Mouse (Mus musculus): Measurements from ENCODE around the gene Gm49383.
A peak's percentile ranks its signal among the peaks of the same experiment; 100 is the strongest.

Gm49383 gene

DNA sequence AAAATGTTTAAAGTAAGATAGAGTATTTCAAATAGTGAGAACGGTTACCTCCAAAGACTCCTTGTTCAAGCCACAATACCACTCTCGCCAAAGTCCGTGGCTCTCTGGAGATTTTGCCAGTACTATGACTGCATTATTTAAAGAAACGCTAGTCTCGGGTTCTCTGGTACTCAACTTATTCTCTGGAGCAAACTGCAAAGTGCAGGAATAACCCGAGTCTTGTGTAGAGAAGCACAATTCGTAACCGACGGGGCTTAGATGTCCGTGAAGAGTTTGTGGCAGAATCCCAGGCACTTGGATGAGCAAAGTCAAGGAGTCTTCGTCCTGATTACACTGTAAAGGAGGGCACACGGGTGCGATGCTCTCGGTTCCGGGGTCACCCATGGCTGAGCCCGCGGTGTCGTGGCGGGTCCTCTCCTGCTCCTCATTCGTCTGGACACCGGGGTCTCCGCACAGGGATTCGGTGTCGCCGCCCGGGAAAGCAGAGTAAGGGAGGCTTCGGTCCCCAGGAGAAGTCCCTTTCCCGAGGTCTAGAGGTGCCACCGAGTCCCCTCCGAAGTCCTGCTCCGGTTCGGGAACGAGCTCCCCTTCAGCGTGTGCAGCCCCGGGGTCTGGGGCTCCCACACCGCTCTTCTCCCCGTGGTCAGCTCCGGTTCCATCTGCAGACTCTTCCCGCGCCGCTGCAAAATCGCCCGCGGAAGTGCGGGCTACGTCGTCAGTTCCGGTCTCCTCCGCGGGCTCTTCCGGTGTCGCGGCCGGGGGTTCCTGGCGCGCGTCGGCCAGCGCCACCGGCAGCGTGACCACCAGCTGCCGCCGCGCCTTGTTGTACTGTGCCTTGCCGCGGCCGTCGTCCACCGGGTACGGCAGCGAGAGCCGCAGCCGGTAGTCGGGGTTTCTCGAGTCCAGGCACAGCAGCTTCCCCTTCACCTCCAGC, at the start of gene Gm49383:
Gene Gm49383, minus strand, starts transcription at position 661 of the 934 bp plus-strand sequence.
- DNase-seq, result peak; percentile 97

DNA sequence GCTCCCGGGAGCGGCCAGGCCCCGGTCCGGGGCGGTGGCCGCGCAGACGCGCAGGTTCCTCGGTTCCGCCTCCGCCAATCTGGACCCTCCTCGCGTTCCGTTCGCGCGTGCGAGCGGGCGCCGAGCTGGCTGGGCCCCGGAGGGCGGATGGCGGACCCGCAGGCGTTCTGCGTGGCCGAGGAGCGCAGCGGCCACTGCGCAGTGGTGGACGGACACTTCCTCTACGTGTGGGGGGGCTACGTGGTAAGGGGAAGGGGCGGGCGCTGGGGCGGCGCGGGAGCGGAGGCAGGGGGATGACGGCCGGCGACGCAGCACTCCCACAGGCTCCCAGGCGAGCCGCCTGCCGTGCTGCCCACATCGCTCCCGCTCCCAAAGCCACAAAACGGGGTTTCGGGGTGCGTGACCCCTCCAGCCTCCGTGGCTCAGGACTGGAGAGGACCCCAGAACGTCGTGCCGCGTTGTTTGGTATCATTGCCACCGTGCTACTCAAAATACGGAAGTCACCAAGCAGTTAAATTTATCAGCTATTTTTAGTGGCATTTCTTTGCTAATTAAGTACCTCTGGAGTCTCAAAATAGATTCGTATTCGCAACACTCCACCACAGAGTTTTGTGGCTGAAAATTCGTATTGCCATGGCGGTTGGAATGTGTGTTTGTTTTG, 45.0 kb upstream of the Gm49383 start:
- peak; percentile 98 for DNase-seq

- DNase-seq, result no peak
These were observed 44.5 kb upstream of the Gm49383 start for GRCm38 (mm10) chr12:69241405-69241770.

GRCm38 (mm10) chr12:69240876-69241275, 44.0 kb upstream of the Gm49383 start, which contains the start of gene Klhdc1:
Gene Klhdc1, plus strand, starts transcription at chr12:69241176.
- DNase-seq, result no peak

DNA sequence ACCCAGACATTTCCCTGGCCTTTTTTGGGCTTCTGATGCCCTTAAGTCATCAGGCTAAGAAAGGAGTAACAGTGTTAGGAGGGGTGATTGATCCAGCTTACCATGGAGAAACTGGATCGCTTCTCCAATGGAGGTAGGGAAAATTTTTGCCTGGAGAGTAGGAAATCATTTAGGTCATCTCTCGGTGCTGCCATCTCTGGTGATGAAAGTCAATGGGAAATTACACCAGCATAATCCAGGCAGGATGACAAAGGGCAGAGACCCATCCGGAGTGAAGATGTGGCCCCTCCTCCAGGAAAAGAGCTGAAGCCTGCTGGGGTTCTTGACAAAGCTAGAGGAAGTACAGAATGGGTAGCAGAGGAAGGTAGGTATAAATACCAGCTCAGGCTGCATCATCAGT, 41.4 kb upstream of the Gm49383 start:
- no peak for DNase-seq

- no peak for DNase-seq
These were observed 38.9 kb upstream of the Gm49383 start for GRCm38 (mm10) chr12:69235782-69236181.

DNA sequence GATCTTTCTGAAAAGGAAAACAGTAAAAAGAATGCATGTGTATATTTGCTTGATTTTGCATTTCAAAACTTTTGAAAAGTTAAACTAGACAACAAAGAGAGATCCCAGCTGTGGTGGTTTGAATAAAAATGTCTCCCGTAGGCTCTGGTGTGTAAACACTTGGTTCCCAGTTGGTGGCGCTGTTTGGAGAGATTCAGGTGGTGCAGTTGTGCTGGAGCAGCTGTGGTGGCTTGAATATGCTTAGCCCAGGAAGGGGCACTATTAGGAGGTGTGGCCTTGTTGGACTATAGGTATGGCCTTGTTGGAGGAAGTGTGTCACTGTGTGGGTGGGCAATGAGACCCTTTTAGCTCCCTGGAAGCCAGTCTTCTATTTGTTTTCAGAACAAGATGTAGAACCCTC, 32.3 kb upstream of the Gm49383 start:
- DNase-seq, result no peak

- DNase-seq, result peak; percentile 99
These were observed 31.0 kb upstream of the Gm49383 start, which contains the start of gene Pole2 for GRCm38 (mm10) chr12:69227776-69228466. Gene Pole2, minus strand, starts transcription at chr12:69228195.

DNA sequence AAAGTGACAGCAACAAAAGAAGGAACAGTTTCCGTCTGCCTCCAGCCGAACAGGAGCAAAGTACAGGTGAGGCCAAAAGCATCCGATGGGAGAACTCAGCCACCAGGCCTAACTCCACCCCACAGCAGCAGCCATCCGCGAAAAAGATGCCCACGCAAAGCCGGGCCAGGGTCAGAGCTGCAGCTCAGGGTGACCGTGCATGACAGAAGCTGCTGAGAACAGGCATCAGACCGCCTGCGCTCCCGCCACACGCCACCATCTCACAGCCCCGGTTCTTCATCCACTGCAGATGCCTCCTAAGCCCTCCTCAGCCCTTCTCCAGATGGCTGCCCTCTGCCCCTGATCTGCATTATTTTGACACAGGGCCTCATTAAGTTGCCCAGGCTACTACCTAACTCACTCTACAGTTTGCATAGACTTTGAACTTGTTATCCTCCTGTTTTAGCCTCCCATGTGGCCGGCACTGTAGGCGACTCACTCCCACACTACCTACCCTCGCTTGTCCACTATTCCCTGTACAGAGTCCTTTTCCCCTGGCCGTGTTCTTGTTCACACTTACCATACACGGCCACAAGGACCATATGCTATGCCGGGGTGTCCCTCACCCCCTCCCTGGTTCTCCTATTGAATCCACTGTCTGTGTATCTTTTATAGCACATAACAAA, 23.8 kb upstream of the Gm49383 start:
- peak; percentile 57 for DNase-seq

DNA sequence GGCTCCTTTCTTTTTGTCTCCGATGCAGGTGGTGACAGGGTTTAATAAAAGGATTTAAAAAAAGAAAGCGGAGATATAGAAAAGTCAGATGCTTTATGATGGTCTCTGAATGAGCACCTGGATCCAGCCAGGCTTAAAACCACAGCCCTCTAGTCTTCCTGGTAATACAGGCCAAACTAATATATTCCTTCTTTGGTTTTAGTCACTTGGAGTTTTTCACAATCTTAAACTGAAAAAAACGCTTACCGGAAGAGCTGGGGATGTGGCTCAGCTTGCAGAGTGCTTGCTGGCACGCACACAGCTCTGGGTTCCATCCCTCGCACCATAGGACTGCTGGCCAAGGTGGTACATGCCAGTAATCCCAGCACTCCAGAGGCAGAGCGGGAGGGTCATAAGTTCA, 19.7 kb upstream of the Gm49383 start:
- DNase-seq, result no peak

GRCm38 (mm10) chr12:69215000-69215785, 18.3 kb upstream of the Gm49383 start:
- DNase-seq, result peak; percentile 95

DNA sequence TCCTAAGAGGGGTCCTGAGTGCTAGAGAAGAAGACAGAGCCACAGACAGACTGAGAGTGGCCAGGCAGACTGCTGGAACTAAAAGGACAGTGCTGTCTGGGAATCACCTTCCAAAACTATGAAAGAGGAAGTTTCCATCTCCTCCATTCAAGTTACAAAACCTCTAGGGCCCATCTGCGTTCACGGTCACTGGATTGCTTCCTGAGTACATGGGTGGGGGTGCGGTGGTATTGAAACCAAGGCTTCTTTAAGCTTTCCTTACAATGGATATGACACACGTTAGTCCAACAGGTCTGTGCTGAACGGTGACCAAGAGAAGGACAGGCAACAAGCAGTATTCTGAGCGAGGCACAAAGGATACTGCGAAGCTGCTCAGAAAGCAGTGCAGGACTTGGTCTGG, 17.5 kb upstream of the Gm49383 start:
- DNase-seq, result peak; percentile 49

- peak; percentile 85 for DNase-seq
These were observed 16.4 kb upstream of the Gm49383 start for GRCm38 (mm10) chr12:69213186-69213777.

DNA sequence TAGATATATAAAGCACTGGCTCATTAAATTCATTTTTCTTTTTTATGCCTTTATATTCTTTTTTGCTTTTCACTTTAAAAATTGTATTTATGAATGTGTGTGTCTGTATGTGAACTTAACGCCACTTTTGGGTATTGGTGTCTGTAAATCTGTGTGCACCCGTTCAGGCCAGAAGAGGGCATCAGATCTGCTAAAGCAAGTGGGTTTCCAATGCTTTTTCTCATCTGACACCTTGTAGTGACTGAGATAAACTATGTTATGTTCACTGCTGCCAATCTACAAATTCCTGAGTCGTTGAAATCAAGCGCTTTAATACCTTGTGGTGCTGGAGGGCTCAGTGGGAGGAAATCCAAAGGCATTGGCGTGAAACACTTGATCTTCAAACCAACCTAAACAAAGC, 14.2 kb upstream of the Gm49383 start:
- DNase-seq, result peak; percentile 75

DNA sequence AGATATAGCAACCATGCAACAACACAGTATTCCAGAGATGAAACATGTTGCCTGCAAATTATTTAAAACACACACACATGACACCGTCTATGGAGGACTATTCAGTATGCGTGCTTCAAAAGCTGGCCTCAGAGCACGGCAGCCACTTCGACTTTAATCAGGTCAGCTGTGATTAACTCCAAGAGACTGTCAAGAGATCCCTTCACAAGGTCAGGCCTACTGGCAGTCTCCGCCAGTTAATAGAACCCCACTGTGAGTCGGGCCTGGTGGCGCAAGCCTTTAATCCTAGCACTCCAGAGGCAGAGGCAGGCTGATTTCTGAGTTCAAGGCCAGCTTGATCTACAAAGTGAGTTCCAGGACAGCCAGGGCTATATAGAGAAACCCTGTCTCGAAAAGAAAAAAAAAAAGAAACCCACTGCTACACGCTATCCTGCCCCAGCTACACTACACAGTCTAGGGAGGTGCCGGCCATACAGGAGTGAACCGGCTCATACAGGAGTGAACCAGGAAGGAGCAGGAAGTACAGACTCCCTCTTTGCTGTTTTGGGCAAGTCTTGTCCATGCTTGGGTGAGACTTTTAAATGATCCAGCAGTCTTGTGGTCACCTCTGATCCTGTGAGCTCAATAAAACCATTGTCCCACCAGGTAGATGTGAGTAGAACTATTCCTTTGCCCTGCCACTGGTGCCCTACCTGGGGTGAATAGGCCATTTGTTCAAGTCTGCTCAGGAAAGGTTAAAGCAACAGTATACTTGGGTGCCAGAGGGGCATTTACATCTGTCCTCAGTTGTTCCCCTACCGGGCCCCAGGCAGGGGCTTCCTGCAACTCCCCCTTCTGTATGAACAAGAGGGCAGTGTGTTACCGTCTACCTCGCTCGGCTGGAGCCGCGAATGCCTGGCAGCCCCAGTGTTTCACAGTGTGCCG, 13.4 kb upstream of the Gm49383 start:
- DNase-seq, result peak; percentile 84

DNA sequence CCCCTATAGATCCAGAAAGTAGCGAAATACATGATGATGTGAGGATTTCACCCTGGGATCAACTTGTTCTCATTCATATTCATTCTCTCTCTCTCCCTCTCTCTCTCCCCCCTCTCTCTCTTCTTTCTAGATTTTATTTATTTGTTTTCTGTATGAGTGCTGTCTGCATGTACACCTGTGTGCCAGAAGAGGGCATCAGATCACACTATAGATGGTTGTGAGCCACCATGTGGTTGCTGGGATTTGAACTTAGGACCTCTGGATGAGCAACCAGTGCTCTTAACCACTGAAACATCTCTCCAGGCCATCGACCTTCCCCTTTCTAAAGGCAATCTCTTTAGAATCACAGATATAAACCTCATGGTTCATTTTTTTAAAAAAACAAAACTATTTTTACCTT, 11.6 kb upstream of the Gm49383 start:
- DNase-seq, result no peak

DNA sequence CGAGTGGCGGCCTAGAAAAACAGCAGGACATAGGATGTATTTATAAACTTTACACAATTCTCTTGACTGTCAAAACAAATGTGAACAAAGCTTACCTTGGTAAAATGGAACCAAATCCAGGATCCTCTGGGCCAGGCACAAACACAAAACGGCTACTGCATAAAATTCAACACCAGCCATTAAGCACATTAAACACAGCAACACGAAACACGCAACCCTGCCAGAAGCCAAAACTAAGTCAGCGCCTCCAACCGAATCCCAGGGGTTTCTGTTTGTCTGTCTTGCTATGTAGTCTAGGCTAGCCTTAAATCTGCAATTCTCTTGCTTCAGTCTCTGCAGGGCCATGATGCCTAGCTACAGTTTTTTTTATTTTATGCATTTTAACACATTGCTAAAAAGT, 11.0 kb upstream of the Gm49383 start:
- peak; percentile 60 for DNase-seq

DNA sequence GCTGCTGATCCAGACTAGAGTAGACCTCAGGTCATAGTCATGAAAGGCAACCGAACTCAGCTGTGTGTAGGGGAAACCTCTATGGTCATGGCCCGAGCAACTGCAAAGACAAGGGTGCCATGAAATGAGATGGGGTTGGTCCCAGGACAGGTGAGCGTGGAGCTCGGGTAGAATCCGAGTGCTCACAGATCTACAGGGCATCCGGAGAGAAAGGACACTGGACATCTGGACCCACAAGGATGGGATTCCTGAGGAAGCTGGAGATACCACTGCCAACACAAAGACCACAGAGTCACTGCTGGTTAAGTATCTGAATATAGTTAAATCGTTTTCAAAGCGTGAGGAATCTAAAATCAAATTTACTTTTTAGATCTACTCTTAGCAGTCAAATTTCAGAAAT, 10.5 kb upstream of the Gm49383 start:
- peak; percentile 77 for DNase-seq

DNA sequence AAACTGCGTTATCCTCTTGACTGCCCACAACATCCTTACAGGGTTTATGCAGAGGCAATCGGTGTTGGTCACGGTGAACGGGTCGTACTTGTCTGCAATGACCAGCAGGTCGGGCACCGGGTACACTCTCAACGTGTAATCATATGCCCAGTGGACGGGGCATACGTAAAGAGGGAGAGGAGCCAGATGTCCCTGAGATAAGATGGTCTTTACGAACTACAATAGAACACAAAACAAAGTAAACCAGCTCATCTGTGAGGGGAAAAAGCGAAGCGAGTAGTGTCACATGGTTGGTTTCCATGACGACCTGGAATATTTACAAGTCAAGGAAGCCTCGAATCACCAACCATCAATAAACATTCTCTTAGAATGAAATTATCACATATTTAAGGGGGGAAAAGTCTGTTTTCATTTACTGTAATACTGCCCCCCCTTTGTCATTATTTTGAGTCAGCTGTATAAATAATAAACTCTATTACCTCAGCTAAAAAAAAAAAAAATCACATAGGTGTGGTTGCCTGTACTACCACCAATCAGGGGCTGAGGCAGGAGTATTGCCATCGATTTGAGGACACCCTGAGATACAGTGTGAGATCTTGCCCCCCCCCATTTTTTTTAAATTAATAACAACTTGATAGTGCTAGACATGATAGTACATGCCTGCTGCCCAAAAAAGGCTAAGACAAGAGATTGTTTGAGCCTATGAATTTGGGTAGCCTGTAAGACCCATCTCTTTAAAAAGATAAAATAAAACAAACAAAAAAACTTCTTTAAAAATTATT, 7.3 kb upstream of the Gm49383 start, which contains the start of gene Gm49384:
Gene Gm49384, minus strand, starts transcription at position 216 of the 782 bp plus-strand sequence.
- DNase-seq, result peak; percentile 72
